Mouse (Mus musculus) thymus, adult 18-20 months (tissue): ENCODE results near the gene Atxn1l.

Source experiments
- DNase-seq, 2 experiments: peaks; one replicate each; pipeline ENCODE4 v3.0.0; 2022; ENCODE audit warnings: mixed read lengths in 2 of 2

Atxn1l gene

GRCm38 (mm10) chr8:109725106-109725505 lies 12.4 kb downstream of the Atxn1l start:
- DNase-seq = no peak

- DNase-seq = no peak
These were observed 22.6 kb downstream of the Atxn1l start for GRCm38 (mm10) chr8:109714961-109715360.

GRCm38 (mm10) chr8:109712521-109712920 lies 25.0 kb downstream of the Atxn1l start:
- no peak for DNase-seq

- DNase-seq = peak in 1 of 2 experiments; percentile 53
These were observed 29.6 kb downstream of the Atxn1l start for GRCm38 (mm10) chr8:109707921-109708320.

- peak; percentile 48 to 65 for DNase-seq
These were observed 30.7 kb downstream of the Atxn1l start for GRCm38 (mm10) chr8:109706874-109707237.

- peak in 1 of 2 experiments; percentile 22 for DNase-seq
These were observed 31.3 kb downstream of the Atxn1l start for GRCm38 (mm10) chr8:109706076-109706873.

GRCm38 (mm10) chr8:109705320-109706075 lies 32.0 kb downstream of the Atxn1l start, which contains the start of gene Zfp821:
Zfp821 (plus strand) TSS chr8:109705546.
- DNase-seq = peak; percentile 87 to 90

GRCm38 (mm10) chr8:109704565-109705319 lies 32.8 kb downstream of the Atxn1l start:
- DNase-seq = no peak

GRCm38 (mm10) chr8:109698477-109698876 lies 39.1 kb downstream of the Atxn1l start:
- no peak for DNase-seq

- DNase-seq = no peak
These were observed 39.8 kb downstream of the Atxn1l start for GRCm38 (mm10) chr8:109697754-109698153.

GRCm38 (mm10) chr8:109694154-109694553 lies 43.4 kb downstream of the Atxn1l start:
- DNase-seq = no peak

- peak; percentile 95 to 97 for DNase-seq
These were observed 44.2 kb downstream of the Atxn1l start, which contains the start of gene Ist1 for GRCm38 (mm10) chr8:109693146-109693900. Ist1 (minus strand) TSS chr8:109693260.

GRCm38 (mm10) chr8:109692443-109693145 lies 44.9 kb downstream of the Atxn1l start:
- DNase-seq = no peak

- no peak for DNase-seq
These were observed 45.8 kb downstream of the Atxn1l start for GRCm38 (mm10) chr8:109691769-109692168.

GRCm38 (mm10) chr8:109687248-109687647 lies 50.3 kb downstream of the Atxn1l start:
- DNase-seq = no peak

GRCm38 (mm10) chr8:109682120-109682519 lies 55.4 kb downstream of the Atxn1l start:
- DNase-seq = no peak

GRCm38 (mm10) chr8:109681535-109681934 lies 56.0 kb downstream of the Atxn1l start:
- no peak for DNase-seq
